Mouse (Mus musculus) myocyte (in vitro differentiated cells): ENCODE data around the gene Gm28308. TPM values are rescaled to one million over a fixed set of nuclear protein-coding genes. Genes with fewer than 3 reads are reported as not detected.

ENCODE experiments used
- H3K27me3 ChIP-seq: one replicate; pipeline ENCODE4 v1.6.1; 2011; ENCODE audit not compliant: control insufficient read depth, insufficient read depth, insufficient read length
- H3K36me3 ChIP-seq: one replicate; pipeline ENCODE4 v1.6.1; 2011; ENCODE audit not compliant: control insufficient read depth, insufficient read depth
- H3K4me2 ChIP-seq: one replicate; pipeline ENCODE4 v1.6.1; 2011; ENCODE audit warnings: low read depth, control low read depth
- H3K4me3 ChIP-seq: one replicate; pipeline ENCODE4 v1.5.1; 2011; ENCODE audit warnings: mild to moderate bottlenecking, control low read depth, moderate library complexity
- H3K79me2 ChIP-seq: one replicate; pipeline ENCODE4 v1.6.1; 2011; ENCODE audit not compliant: control insufficient read depth, insufficient read depth
- H3ac ChIP-seq: one replicate; pipeline ENCODE4 v1.6.1; 2011; ENCODE audit not compliant: control insufficient read depth, insufficient read length
- CEBPB ChIP-seq: IDR thresholded peaks from 2 replicates; pipeline ENCODE4 v1.6.1; 2011; ENCODE audit warnings: mild to moderate bottlenecking, moderate library complexity; ENCODE audit not compliant: poor library complexity, insufficient read depth, severe bottlenecking
- E2F4 ChIP-seq: IDR thresholded peaks from one replicate; pipeline ENCODE4 v1.6.1; 2011; ENCODE audit warnings: mild to moderate bottlenecking, control low read depth, moderate library complexity; ENCODE audit not compliant: insufficient read depth
- MAX ChIP-seq: IDR thresholded peaks from one replicate; pipeline ENCODE4 v1.6.1; 2011; ENCODE audit warnings: low read depth, mild to moderate bottlenecking, control low read depth
- MYOD1 ChIP-seq, 3 experiments: IDR thresholded peaks; one replicate each; pipeline ENCODE4 v1.6.1; 2011; ENCODE audit warnings: control low read depth in 2 of 3, low read depth in 2 of 3, mild to moderate bottlenecking in 2 of 3, moderate library complexity in 1 of 3; ENCODE audit not compliant: insufficient read length in 2 of 3, control insufficient read depth in 1 of 3
- MYOG ChIP-seq, 3 experiments: IDR thresholded peaks; one replicate each; pipeline ENCODE4 v1.6.1; 2011; ENCODE audit warnings: control low read depth in 2 of 3, low read depth in 2 of 3, mild to moderate bottlenecking in 2 of 3; ENCODE audit not compliant: insufficient read length in 2 of 3, control insufficient read depth in 1 of 3, insufficient read depth in 1 of 3
- POLR2A ChIP-seq: IDR thresholded peaks from one replicate; pipeline ENCODE4 v1.6.1; 2011; ENCODE audit warnings: low read depth, mild to moderate bottlenecking, control low read depth, moderate library complexity; ENCODE audit not compliant: insufficient read length
- POLR2AphosphoS2 ChIP-seq: IDR thresholded peaks from one replicate; pipeline ENCODE4 v1.6.1; 2011; ENCODE audit warnings: low read depth, control low read depth; ENCODE audit not compliant: insufficient read length
- REST ChIP-seq: IDR thresholded peaks from one replicate; pipeline ENCODE4 v1.6.1; 2011; ENCODE audit warnings: mild to moderate bottlenecking, control low read depth, moderate library complexity; ENCODE audit not compliant: insufficient read depth, insufficient read length
- SRF ChIP-seq: IDR thresholded peaks from one replicate; pipeline ENCODE4 v1.6.1; 2011; ENCODE audit warnings: low read depth; ENCODE audit not compliant: control insufficient read depth, insufficient read length
- TCF12 ChIP-seq: IDR thresholded peaks from one replicate; pipeline ENCODE4 v1.6.1; 2011; ENCODE audit warnings: mild to moderate bottlenecking, control low read depth; ENCODE audit not compliant: poor library complexity, insufficient read depth, severe bottlenecking
- TCF3 ChIP-seq: IDR thresholded peaks from one replicate; pipeline ENCODE4 v1.6.1; 2011; ENCODE audit warnings: low read depth, control low read depth; ENCODE audit not compliant: insufficient read length
- USF1 ChIP-seq: IDR thresholded peaks from one replicate; pipeline ENCODE4 v1.6.1; 2011; ENCODE audit warnings: low read depth, mild to moderate bottlenecking, control low read depth, moderate library complexity
- polyA plus RNA-seq: library from polyadenylated mRNA; unstranded; fragments of >200 nt; fragmentation: generic; extraction: Trizol; gene quantifications from one replicate; pipeline ENCODE4 v1.2.1, GENCODE M21; 2012; ENCODE audit warnings: missing spikeins

Gm28308 gene
- polyA plus RNA-seq, 1 experiment: 0.52 TPM

DNA sequence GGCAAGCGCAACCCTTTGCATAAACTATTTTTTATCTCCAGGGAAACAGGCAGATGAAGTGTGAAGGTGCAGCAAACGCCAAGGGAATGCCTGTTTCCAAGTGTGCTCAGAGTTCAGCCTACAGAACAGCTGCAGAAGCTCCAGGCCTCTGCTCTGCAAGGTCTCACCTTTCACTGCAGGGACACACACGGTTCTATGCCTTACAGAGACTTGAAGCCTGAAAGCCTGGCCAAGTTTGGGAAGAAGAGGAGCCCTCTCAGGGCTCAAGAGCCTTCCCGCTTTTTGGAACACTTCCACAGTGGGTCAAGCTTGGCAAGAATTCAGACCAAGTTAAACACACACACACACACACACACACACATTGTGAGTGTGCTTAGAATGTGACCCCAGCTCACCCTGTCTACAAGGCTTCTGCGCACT, 24.0 kb downstream of the Gm28308 start:
- Histone ChIP-seq H3K4me3 (no peak overlapping the region), H3ac (no peak overlapping the region), H3K36me3 (no peaks in the 10 kb centered on the region), H3K79me2 (peaks cover 4% of the 10 kb centered on the region), H3K4me2 (no peak overlapping the region), H3K27me3 (no peaks in the 10 kb centered on the region)
- TF ChIP-seq POLR2A (no peak), REST (no peak), MYOD1 (IDR thresholded peaks at IDR 0.05; ENCODE audit: control insufficient read depth in 1 of 3, insufficient read length in 2 of 3, low read depth in 2 of 3) (peak in 2 of 3 experiments; percentile 55 to 70), MYOG (IDR thresholded peaks at IDR 0.05; ENCODE audit: control insufficient read depth in 1 of 3, insufficient read depth in 1 of 3, insufficient read length in 2 of 3, low read depth in 2 of 3) (peak; percentile 37 to 80 (median 59)), SRF (no peak), TCF3 (no peak), TCF12 (no peak), E2F4 (no peak), MAX (no peak), POLR2AphosphoS2 (no peak), CEBPB (no peak), USF1 (no peak)

DNA sequence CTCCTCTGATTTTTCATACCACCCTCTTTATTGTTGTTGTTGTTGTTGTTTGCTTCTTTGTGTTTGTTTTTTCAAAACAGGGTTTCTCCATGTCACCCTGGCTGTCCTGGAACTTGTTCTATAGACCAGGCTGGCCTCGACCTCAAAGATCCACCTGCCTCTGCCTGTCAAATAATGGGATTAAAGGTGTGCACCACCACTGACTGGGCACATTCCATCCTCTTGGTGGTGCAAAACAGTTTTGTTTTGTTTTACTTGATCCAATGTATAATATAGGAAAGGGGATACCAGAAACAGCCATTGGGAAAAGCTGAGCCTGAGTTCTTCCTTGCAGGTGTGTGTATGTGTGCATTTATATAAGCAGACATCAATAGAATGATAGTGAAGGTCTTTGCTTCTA, 26.6 kb downstream of the Gm28308 start:
- no peak for TF ChIP-seq USF1
- peak in 2 of 3 experiments; percentile 21 to 64 for TF ChIP-seq MYOD1 (IDR thresholded peaks at IDR 0.05; ENCODE audit: control insufficient read depth in 1 of 3, insufficient read length in 2 of 3, low read depth in 2 of 3)
- no peak overlapping the region for H3K4me3 ChIP-seq

DNA sequence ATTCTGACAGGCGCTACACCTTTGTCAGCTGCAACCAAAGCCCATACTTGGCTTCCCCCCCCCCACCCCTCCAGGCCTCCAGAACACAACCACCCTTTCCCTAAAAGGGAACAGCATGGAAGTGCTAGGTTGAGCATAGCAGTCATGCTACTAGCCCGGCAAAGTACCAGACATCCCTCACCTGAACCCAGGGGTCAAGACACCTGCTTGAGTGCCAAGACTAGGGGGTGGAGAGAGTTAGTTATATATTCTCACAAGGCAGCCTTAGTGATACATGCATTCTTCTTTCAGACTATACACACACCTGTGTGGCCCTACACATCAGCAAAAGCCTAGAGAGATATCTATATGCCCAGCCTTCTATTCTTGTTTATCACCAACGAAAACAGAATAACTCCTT, 27.3 kb downstream of the Gm28308 start:
- Histone ChIP-seq H3ac (no peak overlapping the region), H3K36me3 (no peaks in the 10 kb centered on the region), H3K4me2 (no peak overlapping the region), H3K27me3 (no peaks in the 10 kb centered on the region), H3K79me2 (no peaks in the 10 kb centered on the region), H3K4me3 (no peak overlapping the region)
- TF ChIP-seq TCF12: no peak
- TF ChIP-seq USF1: no peak
- no peak for TF ChIP-seq MYOD1 (IDR thresholded peaks at IDR 0.05; ENCODE audit: control insufficient read depth in 1 of 3, insufficient read length in 2 of 3, low read depth in 2 of 3)
- no peak for TF ChIP-seq MYOG (IDR thresholded peaks at IDR 0.05; ENCODE audit: control insufficient read depth in 1 of 3, insufficient read depth in 1 of 3, insufficient read length in 2 of 3, low read depth in 2 of 3)
- no peak for TF ChIP-seq SRF
- TF ChIP-seq REST: no peak
- TF ChIP-seq E2F4: no peak
- TF ChIP-seq CEBPB: no peak
- no peak for TF ChIP-seq POLR2AphosphoS2
- TF ChIP-seq MAX: no peak
- TF ChIP-seq POLR2A: no peak
- no peak for TF ChIP-seq TCF3

More for the DNA sequence above, 26.6 kb downstream of the Gm28308 start:
- Histone ChIP-seq H3ac (no peak overlapping the region), H3K79me2 (no peaks in the 10 kb centered on the region), H3K4me2 (no peak overlapping the region), H3K36me3 (no peaks in the 10 kb centered on the region), H3K27me3 (no peaks in the 10 kb centered on the region)

DNA sequence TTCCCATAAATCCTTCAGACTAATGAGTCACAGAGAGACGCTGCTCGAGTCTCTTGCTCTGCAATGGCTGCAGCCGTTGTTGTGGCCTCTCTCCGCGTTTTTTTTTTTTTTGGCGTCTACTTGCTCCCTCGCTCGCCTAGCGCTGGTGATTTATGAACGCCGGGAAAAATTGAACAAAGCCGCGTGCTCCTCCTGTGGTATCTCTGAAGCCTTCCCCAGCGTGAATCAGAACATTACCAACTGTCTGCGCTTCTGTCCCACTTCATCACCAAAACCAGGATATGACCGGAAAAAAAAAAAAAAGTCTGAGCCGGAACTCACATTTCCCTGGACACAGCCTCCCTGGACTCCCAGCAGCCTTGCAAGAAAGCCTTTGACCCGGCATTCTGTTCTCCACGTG, 27.9 kb downstream of the Gm28308 start:
- H3ac ChIP-seq: no peak overlapping the region
- H3K36me3 ChIP-seq: no peaks in the 10 kb centered on the region
- no peaks in the 10 kb centered on the region for H3K79me2 ChIP-seq
- no peak overlapping the region for H3K4me3 ChIP-seq
- no peak overlapping the region for H3K4me2 ChIP-seq
- no peak for TF ChIP-seq TCF3
- no peak for TF ChIP-seq POLR2AphosphoS2
- no peak for TF ChIP-seq MYOG (IDR thresholded peaks at IDR 0.05; ENCODE audit: control insufficient read depth in 1 of 3, insufficient read depth in 1 of 3, insufficient read length in 2 of 3, low read depth in 2 of 3)
- no peak for TF ChIP-seq SRF
- TF ChIP-seq USF1: no peak
- no peak for TF ChIP-seq MAX
- no peak for TF ChIP-seq TCF12
- no peak for TF ChIP-seq CEBPB
- no peak for TF ChIP-seq MYOD1 (IDR thresholded peaks at IDR 0.05; ENCODE audit: control insufficient read depth in 1 of 3, insufficient read length in 2 of 3, low read depth in 2 of 3)
- TF ChIP-seq POLR2A: no peak
- TF ChIP-seq REST: no peak
- TF ChIP-seq E2F4: no peak
- no peaks in the 10 kb centered on the region for H3K27me3 ChIP-seq

DNA sequence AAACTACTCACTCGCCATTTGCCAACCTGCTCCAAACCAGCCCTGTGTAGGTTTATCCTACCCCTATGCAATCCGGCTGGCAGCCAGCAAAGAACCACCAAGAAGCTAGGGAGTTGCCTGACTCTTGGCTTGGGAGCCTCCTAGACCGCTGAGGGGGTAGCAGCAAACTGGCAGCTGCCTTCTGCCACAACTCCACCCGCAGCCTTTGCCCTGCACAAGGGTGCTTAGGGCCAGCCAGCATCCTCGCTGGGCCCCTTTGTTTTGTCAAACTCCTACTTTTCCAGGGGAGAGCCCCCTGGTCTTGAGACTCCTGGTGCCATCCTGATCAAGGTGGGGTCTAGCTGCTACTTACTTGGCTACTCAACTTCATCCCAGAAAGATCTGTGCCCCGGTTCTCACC, 28.5 kb downstream of the Gm28308 start:
- Histone ChIP-seq H3K4me3 (no peak overlapping the region), H3ac (no peak overlapping the region), H3K27me3 (no peaks in the 10 kb centered on the region), H3K4me2 (no peak overlapping the region), H3K36me3 (no peaks in the 10 kb centered on the region), H3K79me2 (no peaks in the 10 kb centered on the region)
- TF ChIP-seq MAX (no peak), TCF3 (no peak), SRF (no peak), POLR2AphosphoS2 (no peak), E2F4 (no peak), USF1 (no peak), REST (no peak), TCF12 (no peak), CEBPB (no peak), MYOD1 (IDR thresholded peaks at IDR 0.05; ENCODE audit: control insufficient read depth in 1 of 3, insufficient read length in 2 of 3, low read depth in 2 of 3) (no peak), MYOG (IDR thresholded peaks at IDR 0.05; ENCODE audit: control insufficient read depth in 1 of 3, insufficient read depth in 1 of 3, insufficient read length in 2 of 3, low read depth in 2 of 3) (no peak), POLR2A (no peak)
